Mouse (Mus musculus) olfactory bulb, adult 2 months (tissue): ENCODE results near the gene Itpk1.
"Not testable (repeated sequence)": the region's sequence is repeated elsewhere in the genome, so short reads cannot be mapped to it uniquely, and the experiment has no call there.

Source experiments
- CTCF ChIP-seq: fragments of 200-500 bp; IDR thresholded peaks from 2 replicates; pipeline ENCODE4 v1.5.1; 2012; ENCODE audit warnings: low read depth, mild to moderate bottlenecking, low read length, moderate library complexity; ENCODE audit not compliant: insufficient read depth
- POLR2A ChIP-seq: fragments of 200-500 bp; IDR thresholded peaks from 2 replicates; pipeline ENCODE4 v1.6.1; 2012; ENCODE audit warnings: mild to moderate bottlenecking, low read depth, low read length, moderate library complexity; ENCODE audit not compliant: insufficient read depth

DNA sequence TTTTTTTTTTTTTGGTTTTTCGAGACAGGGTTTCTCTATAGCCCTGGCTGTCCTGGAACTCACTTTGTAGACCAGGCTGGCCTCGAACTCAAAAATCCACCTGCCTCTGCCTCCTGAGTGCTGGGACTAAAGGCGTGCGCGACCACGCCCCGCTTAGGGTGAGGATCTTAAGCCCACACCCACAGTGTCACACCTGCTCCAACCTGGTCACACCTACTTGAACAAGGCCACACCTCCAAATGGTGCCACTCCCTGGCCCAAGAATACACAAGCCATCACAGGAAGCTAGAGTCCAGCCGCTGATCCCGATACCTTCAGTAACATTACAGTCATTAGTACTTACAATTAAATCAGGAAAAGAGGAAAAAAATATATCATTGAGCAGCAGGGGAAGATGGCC is 74.3 kb downstream of the Itpk1 start:
- TF ChIP-seq POLR2A, CTCF: not testable (repeated sequence)
